Mouse (Mus musculus) heart, adult 2 months (tissue): ENCODE measurements around the gene Arhgdia. TPM values are rescaled to one million over a fixed set of nuclear protein-coding genes. Genes with fewer than 3 reads are reported as not detected.

Source experiments
- DNase-seq, 2 experiments: peaks; one replicate each; pipeline ENCODE4 v3.0.0; 2021
- H3K27ac ChIP-seq: fragments of 200-600 bp; 2 replicates; pipeline ENCODE4 v1.8.1; 2022
- H3K27me3 ChIP-seq: fragments of 200-500 bp; 2 replicates; pipeline ENCODE4 v1.6.1; 2012; ENCODE audit warnings: mild to moderate bottlenecking, low read length, inconsistent platforms, mixed read lengths; ENCODE audit not compliant: control insufficient read depth, insufficient read depth
- H3K36me3 ChIP-seq: fragments of 200-500 bp; 2 replicates; pipeline ENCODE4 v1.6.1; 2012; ENCODE audit warnings: low read length, inconsistent platforms; ENCODE audit not compliant: control insufficient read depth, insufficient read depth
- H3K4me1 ChIP-seq: fragments of 200-500 bp; 2 replicates; pipeline ENCODE4 v1.6.1; 2011; ENCODE audit warnings: low read length; ENCODE audit not compliant: control insufficient read depth, insufficient read depth
- H3K4me3 ChIP-seq: fragments of 200-600 bp; 2 replicates; pipeline ENCODE4 v1.8.1; 2022
- H3K79me2 ChIP-seq: fragments of 200-500 bp; replicated peaks from 2 replicates; pipeline ENCODE4 v1.6.1; 2012; ENCODE audit warnings: mild to moderate bottlenecking, inconsistent platforms, low read length, moderate library complexity, mixed read lengths; ENCODE audit not compliant: control insufficient read depth, insufficient read depth
- H3K9ac ChIP-seq: fragments of 200-500 bp; 2 replicates; pipeline ENCODE4 v1.6.1; 2012; ENCODE audit warnings: low read depth, mild to moderate bottlenecking, control low read depth, inconsistent platforms, low read length, mixed read lengths
- CTCF ChIP-seq: fragments of 200-600 bp; IDR thresholded peaks from 2 replicates; pipeline ENCODE4 v1.8.1; 2022; ENCODE audit warnings: antibody characterized with exemption, mild to moderate bottlenecking, moderate library complexity
- EP300 ChIP-seq: fragments of 200-500 bp; IDR thresholded peaks from 2 replicates; pipeline ENCODE4 v1.6.1; 2011; ENCODE audit warnings: low read depth, low read length, control low read depth; ENCODE audit not compliant: insufficient read depth
- POLR2A ChIP-seq: fragments of 200-500 bp; IDR thresholded peaks from 2 replicates; pipeline ENCODE4 v1.6.1; 2011; ENCODE audit warnings: mild to moderate bottlenecking, low read depth, low read length, control low read depth; ENCODE audit not compliant: insufficient read depth
- WGBS: fragments of 180-500 bp; shearing (Covaris S2); methylation state at CpG from one replicate; pipeline ENCODE4 v1.1.7; 2018; 5-methylcytosine and 5-hydroxymethylcytosine counted together
- intact Hi-C: fragments of 180-260 bp; cut with DNase I; formaldehyde crosslinking; loops from one replicate; pipeline ENCODE4 v1.15.1; 2025
- long read RNA-seq: library from polyadenylated mRNA; stranded (forward); transcript quantifications from one replicate; pipeline ENCODE4 v2.0.0, GENCODE M21; 2021
- polyA plus RNA-seq: library from polyadenylated mRNA; depleted of rRNA; stranded (reverse); fragments of >200 nt; gene quantifications from 2 replicates; pipeline ENCODE4 v1.2.3, GENCODE M21; 2012; rRNA removed
- total RNA-seq, 2 experiments: library from RNA; stranded (reverse); gene quantifications; 2 replicates each; pipeline ENCODE4 v1.2.3; 2021

Gene Arhgdia
- total RNA-seq (100 to 1,000 TPM; 139 to 144 TPM), polyA plus RNA-seq (245 and 257 TPM in 2 replicates)
- long read RNA-seq, transcript Arhgdia-202 (6 exons, 1,867 nt): major isoform, 196 of 222 reads
- long read RNA-seq, transcript Arhgdia-201 (6 exons, 2,150 nt): minor isoform, 7 of 222 reads
- long read RNA-seq, partial matches to known transcripts: 4 of 222 reads
- long read RNA-seq, other reads (novel, unspliced or antisense): 15 of 222 reads

GRCm38 (mm10) chr11:120581490-120582267 is at the start of gene Arhgdia:
Arhgdia (minus strand) TSS chr11:120581624.
- peak; percentile 90 for TF ChIP-seq POLR2A
- peak; percentile 55; the same call in 1 of the 2 replicates for TF ChIP-seq EP300
- peak; percentile 79 for TF ChIP-seq CTCF
- peak within 1 kb of the TSS; percentile 72 for H3K4me3 ChIP-seq
- WGBS: 3% methylated on average over 75 of the region's 75 CpGs
- peak; percentile 93 to 94 for DNase-seq
- peak within 1 kb of the TSS; percentile 98 for H3K9ac ChIP-seq
- H3K27ac ChIP-seq: peak within 1 kb of the TSS; percentile 94
- peaks cover 6% of the 10 kb centered on the region for H3K36me3 ChIP-seq
- H3K4me1 ChIP-seq: peaks cover 7% of the 10 kb centered on the region
- peaks cover 5% of the 10 kb centered on the region for H3K79me2 ChIP-seq
- no peaks in the 10 kb centered on the region for H3K27me3 ChIP-seq
- intact Hi-C loops: loop anchor here (1.0 to 5.0 kb wide), 4 partner anchors 8 to 131 kb away; partner anchors contain the start of genes Cenpx, Lrrc45, Mcrip1 and P4hb

GRCm38 (mm10) chr11:120630401-120630871 is 49.0 kb upstream of the Arhgdia start:
- WGBS: 19% methylated on average over 5 of the region's 5 CpGs
- intact Hi-C loops: loop anchor here (5.0 kb wide), 1 partner anchor 42 kb away; the partner anchor contains the start of gene Aspscr1
- Histone ChIP-seq H3K9ac (peak overlapping the region; percentile 7), H3K27me3 (no peaks in the 10 kb centered on the region), H3K4me1 (peaks cover 23% of the 10 kb centered on the region), H3K79me2 (peaks cover 5% of the 10 kb centered on the region; the same call in 1 of the 2 replicates), H3K36me3 (no peaks in the 10 kb centered on the region), H3K27ac (peak overlapping the region; percentile 69), H3K4me3 (0 out of 2 replicates have a peak overlapping the region, but pooled peaks have one; percentile 3)
- peak; percentile 56 to 60 for DNase-seq
- TF ChIP-seq CTCF (no peak), POLR2A (no peak), EP300 (no peak)

GRCm38 (mm10) chr11:120629911-120630310 is 48.5 kb upstream of the Arhgdia start:
- H3K27me3 ChIP-seq: no peaks in the 10 kb centered on the region
- H3K27ac ChIP-seq: peak overlapping the region; percentile 69
- DNase-seq: peak; percentile 69 to 77
- H3K36me3 ChIP-seq: no peaks in the 10 kb centered on the region
- TF ChIP-seq EP300 (0 out of 2 replicates have a peak, but pooled peaks have one; percentile 15), CTCF (no peak)
- H3K4me3 ChIP-seq: 0 out of 2 replicates have a peak overlapping the region, but pooled peaks have one; percentile 3
- H3K79me2 ChIP-seq: peaks cover 5% of the 10 kb centered on the region; the same call in 1 of the 2 replicates
- 1% methylated on average over 7 of the region's 7 CpGs for WGBS
- H3K9ac ChIP-seq: peak overlapping the region; percentile 26
- H3K4me1 ChIP-seq: peaks cover 27% of the 10 kb centered on the region
- intact Hi-C loops: loop anchor here (5.0 kb wide), 1 partner anchor 42 kb away; the partner anchor contains the start of gene Aspscr1

GRCm38 (mm10) chr11:120629341-120629730 is 47.9 kb upstream of the Arhgdia start:
- peak; percentile 56 to 67 for DNase-seq
- H3K79me2 ChIP-seq: peaks cover 5% of the 10 kb centered on the region; the same call in 1 of the 2 replicates
- TF ChIP-seq POLR2A: peak; percentile 8; the same call in 1 of the 2 replicates
- TF ChIP-seq EP300: no peak
- peak overlapping the region; percentile 27; the same call in 1 of the 2 replicates for H3K9ac ChIP-seq
- H3K4me3 ChIP-seq: no peak overlapping the region
- H3K36me3 ChIP-seq: no peaks in the 10 kb centered on the region
- H3K27me3 ChIP-seq: no peaks in the 10 kb centered on the region
- peaks cover 27% of the 10 kb centered on the region for H3K4me1 ChIP-seq
- intact Hi-C loops: no loop called here
- WGBS: 73% methylated on average over 23 of the region's 23 CpGs
- H3K27ac ChIP-seq: peak overlapping the region; percentile 69

GRCm38 (mm10) chr11:120628601-120629340 is 47.3 kb upstream of the Arhgdia start:
- TF ChIP-seq CTCF (no peak), EP300 (no peak), POLR2A (no peak)
- no peak for DNase-seq
- Histone ChIP-seq H3K27ac (no peak overlapping the region), H3K36me3 (no peaks in the 10 kb centered on the region), H3K79me2 (peaks cover 5% of the 10 kb centered on the region; the same call in 1 of the 2 replicates), H3K4me1 (peaks cover 25% of the 10 kb centered on the region), H3K4me3 (no peak overlapping the region), H3K9ac (no peak overlapping the region), H3K27me3 (no peaks in the 10 kb centered on the region)
- WGBS: 91% methylated on average over 23 of the region's 23 CpGs
- intact Hi-C loops: no loop called here
